Mouse (Mus musculus) lung, adult 18-20 months (tissue): ENCODE results near the gene Cd68.

Experiments used
- DNase-seq, 2 experiments: peaks; one replicate each; pipeline ENCODE4 v3.0.0; 2022; ENCODE audit warnings: mixed read lengths in 2 of 2

The Cd68 gene

GRCm38 (mm10) chr11:69695046-69695360 is 29.1 kb upstream of the Cd68 start:
- no peak for DNase-seq

GRCm38 (mm10) chr11:69693421-69693965 is 27.5 kb upstream of the Cd68 start:
- no peak for DNase-seq

DNA sequence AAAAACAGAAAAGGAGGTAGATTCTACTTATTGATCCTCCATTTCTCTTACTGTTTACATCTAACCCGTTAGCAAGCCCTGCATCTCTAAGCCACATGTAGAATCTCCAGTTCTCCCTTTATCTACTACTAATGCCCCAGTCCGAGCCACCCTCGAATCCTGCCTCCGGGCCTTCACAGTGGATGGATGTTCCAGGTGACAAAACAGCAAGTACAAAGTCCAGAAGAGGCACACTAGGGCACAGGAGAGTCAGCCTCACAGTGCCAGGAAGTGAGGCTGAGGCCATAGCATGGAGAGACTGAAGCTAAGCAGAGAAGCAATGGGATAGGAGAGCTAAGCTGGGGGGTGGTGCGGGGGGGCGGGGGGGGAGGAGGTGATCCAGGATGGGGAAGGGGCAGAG is 26.9 kb upstream of the Cd68 start:
- DNase-seq: no peak

GRCm38 (mm10) chr11:69692196-69692811 is 26.4 kb upstream of the Cd68 start:
- DNase-seq: peak; percentile 41 to 48

GRCm38 (mm10) chr11:69689891-69690290 is 23.9 kb upstream of the Cd68 start:
- no peak for DNase-seq

- no peak for DNase-seq
These were observed 21.1 kb upstream of the Cd68 start for GRCm38 (mm10) chr11:69687061-69687460.

DNA sequence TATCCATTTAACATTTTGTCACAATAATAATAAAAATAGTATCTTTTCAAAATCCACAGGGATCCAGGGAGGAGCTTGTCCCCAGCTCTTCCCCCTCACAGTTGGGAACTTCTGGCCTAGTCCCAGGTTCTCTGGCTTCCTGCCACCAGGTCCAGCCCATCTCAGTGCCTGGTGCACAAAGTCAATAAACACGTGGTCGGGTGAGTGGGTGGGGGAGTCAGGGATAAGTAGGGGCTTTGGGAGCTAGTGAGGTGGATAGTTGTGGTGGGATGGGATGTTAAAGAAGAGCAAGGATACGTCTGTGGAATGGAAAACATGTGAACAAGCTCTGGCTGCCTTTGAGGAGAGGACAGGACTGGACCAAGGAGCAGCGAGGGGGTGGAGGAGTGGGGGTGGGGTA is 20.4 kb upstream of the Cd68 start:
- peak; percentile 86 to 87 for DNase-seq

GRCm38 (mm10) chr11:69685526-69686148 is 19.7 kb upstream of the Cd68 start, which contains the start of gene Tnfsf13:
Tnfsf13 (minus strand) TSS chr11:69685784.
- peak; percentile 88 to 92 for DNase-seq

DNA sequence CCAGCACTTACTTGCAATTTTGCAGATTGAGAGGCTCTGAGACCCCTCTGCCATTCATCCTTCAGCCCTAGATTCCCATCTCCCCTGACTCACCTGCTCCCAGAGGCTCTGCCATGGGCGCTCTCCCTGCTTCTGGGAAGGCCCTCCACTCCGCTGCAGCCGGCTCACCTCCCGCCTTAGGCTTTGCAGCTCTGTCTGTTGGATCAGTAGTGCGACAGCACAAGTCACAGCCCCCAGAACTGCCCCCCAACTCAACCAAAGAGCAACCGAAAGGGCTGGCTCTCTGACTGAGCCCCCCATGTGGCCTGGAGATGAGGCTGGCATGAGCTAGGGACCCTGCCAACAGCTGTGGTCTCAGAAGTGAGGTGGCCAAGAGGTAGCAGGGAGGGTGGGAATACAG is 19.0 kb upstream of the Cd68 start:
- DNase-seq: no peak

DNA sequence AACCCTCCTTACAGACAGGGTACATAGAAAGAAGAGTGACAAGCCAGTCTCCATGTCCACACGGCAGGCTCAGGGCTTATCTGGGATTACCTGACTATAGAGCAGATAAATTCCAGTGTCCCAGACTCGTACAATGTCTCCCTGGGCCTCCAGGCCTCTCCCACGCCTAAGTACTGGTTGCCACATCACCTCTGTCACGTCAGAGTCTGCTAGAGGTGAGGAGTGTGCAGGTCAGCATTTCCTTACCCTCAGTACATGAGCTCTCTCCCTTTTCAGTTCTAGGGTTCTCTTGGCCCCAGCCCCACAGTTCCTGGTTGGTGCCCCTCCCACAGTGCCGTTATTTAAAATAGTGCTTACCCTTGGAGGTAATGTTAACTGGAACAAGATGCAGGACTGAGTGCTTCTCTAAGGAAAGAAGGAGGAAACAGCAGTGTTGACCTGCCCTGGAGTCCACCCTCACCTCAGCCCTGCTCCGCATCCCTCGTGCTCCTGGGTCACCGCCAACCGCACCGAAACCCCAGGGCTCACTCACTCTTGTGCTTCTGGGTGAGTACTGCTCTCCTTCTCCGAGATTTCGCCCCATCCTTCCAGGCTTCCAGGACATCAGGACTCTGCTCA is 18.3 kb upstream of the Cd68 start:
- DNase-seq: peak; percentile 75 to 85

- no peak for DNase-seq
These were observed 17.6 kb upstream of the Cd68 start for GRCm38 (mm10) chr11:69683576-69683975.

GRCm38 (mm10) chr11:69682840-69683533 is 17.0 kb upstream of the Cd68 start:
- peak; percentile 90 to 92 for DNase-seq

DNA sequence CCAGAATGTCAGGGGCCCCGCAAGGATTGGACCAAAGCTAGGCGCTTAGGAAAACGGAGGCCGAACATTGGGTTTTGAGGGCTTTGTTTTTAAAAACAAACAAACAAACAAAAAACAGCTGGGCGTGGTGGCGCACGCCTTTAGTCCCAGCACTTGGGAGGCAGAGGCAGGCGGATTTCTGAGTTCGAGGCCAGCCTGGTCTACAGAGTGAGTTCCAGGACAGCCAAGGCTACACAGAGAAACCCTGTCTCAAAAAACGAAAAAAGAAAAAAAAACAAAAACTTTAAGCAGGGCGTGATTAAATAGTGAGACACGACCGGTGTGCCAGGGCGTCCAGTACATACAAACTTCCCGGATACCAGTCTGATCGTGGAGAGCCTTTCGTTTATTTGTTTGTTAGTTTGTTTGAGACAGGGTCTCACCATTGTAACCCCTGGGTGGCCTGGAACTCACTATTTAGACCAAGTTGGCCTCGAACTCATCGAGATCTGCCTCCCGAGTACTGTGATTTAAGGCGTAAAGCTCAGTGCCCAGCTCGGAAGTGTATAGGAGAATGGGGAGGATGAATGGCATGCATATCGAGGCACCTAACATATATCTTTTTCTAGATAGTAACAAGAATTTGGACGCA is 16.4 kb upstream of the Cd68 start:
- no peak for DNase-seq

- DNase-seq: peak; percentile 96 to 97
These were observed 15.6 kb upstream of the Cd68 start, which contains the start of gene Senp3 for GRCm38 (mm10) chr11:69681314-69682208. Senp3 (minus strand) TSS chr11:69682084.

DNA sequence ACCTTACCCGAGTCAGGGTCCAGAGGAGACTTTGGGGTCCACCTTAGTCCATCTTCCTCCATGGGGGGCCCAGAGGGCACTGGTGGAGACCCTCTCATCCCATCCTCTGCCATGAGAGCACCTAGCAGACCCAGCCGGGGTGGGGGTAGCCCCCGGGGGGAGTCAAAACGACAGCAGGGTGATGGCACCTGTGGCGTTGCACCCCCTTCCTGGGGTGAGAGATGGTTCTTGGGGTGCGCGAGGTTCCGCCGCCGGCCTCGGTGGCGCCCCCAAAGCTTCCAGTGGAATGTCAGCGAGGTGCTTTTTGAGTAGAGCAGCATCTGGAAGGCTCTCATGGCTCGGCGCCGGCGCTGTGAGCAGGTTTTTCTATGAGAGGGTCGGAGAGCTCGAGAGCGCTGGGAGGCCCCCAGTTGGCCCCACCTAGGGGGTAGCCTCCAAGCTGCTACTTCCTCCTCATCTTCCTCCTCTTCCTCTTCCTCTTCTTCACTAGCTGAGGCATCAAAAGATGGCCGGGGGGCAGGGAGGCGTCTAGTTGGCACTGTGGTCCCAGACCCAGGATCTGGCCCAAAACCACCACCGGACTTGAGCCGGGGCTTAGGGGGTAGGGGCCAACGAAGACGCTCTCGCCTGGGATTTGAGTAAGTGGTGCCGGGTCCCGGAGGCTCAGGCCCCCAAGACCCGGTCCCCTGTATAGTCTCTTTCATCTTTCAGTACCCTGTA is 14.3 kb upstream of the Cd68 start:
- no peak for DNase-seq

GRCm38 (mm10) chr11:69679144-69679543 is 13.2 kb upstream of the Cd68 start:
- no peak for DNase-seq

- peak; percentile 100 for DNase-seq
These were observed 6.3 kb upstream of the Cd68 start, which contains the start of gene Eif4a1 for GRCm38 (mm10) chr11:69672211-69672706. Eif4a1 (minus strand) TSS chr11:69672423.

GRCm38 (mm10) chr11:69671726-69672124 is 5.8 kb upstream of the Cd68 start:
- DNase-seq: no peak

- DNase-seq: peak; percentile 94 to 95
These were observed 5.1 kb upstream of the Cd68 start for GRCm38 (mm10) chr11:69670786-69671725.

DNA sequence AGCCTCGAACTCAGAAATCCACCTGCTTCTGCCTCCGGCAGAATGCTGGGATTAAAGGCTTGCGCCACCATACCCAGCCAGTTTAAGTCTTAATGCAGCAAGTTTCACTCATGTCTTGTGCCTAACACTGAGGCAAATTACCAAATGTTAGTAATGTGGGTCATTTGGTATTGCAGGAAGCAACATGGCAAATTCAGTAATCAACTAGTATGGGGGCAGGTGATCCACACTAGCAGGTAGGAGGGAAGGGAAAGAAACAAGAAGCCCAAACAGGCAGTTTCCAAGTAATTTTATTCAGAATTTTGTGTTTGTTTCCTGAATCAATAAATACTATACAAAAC is 682 bp upstream of the Cd68 start:
- DNase-seq: no peak
